Mouse (Mus musculus) cerebellum, adult 2 months (tissue): ENCODE measurements around the gene Hs1bp3. TPM values are rescaled to one million over a fixed set of nuclear protein-coding genes. Genes with fewer than 3 reads are reported as not detected.

Experiments
- DNase-seq, 2 experiments: peaks; one replicate each; pipeline ENCODE4 v3.0.0; 2021
- H3K27ac ChIP-seq: fragments of 200-500 bp; 2 replicates; pipeline ENCODE4 v1.5.1; 2012; ENCODE audit warnings: low read length, control low read depth, inconsistent platforms; ENCODE audit not compliant: insufficient read depth
- H3K27me3 ChIP-seq: fragments of 200-500 bp; 2 replicates; pipeline ENCODE4 v1.6.1; 2012; ENCODE audit warnings: inconsistent platforms, mild to moderate bottlenecking, low read length, moderate library complexity; ENCODE audit not compliant: control insufficient read depth, insufficient read depth
- H3K4me1 ChIP-seq: fragments of 200-500 bp; 2 replicates; pipeline ENCODE4 v1.6.1; 2011; ENCODE audit warnings: low read length; ENCODE audit not compliant: control insufficient read depth, insufficient read depth
- H3K4me3 ChIP-seq: fragments of 200-500 bp; replicated peaks from 2 replicates; pipeline ENCODE3; 2011; ENCODE audit warnings: mild to moderate bottlenecking, low read depth, low read length, control low read depth; ENCODE audit not compliant: insufficient read depth
- CTCF ChIP-seq: fragments of 200-500 bp; IDR thresholded peaks from 2 replicates; pipeline ENCODE4 v1.5.1; 2011; ENCODE audit warnings: low read depth, mild to moderate bottlenecking, control low read depth, low read length, moderate library complexity, borderline replicate concordance; ENCODE audit not compliant: insufficient read depth
- POLR2A ChIP-seq: fragments of 200-500 bp; IDR thresholded peaks from 2 replicates; pipeline ENCODE4 v1.6.1; 2011; ENCODE audit warnings: low read length, control low read depth, borderline replicate concordance; ENCODE audit not compliant: insufficient read depth
- WGBS: fragments of 180-500 bp; shearing (Covaris S2); methylation state at CpG from one replicate; pipeline ENCODE4 v1.1.7; 2018; 5-methylcytosine and 5-hydroxymethylcytosine counted together
- polyA plus RNA-seq: library from polyadenylated mRNA; depleted of rRNA; stranded (reverse); fragments of >200 nt; gene quantifications from 2 replicates; pipeline ENCODE4 v1.2.3, GENCODE M21; 2012

Gene Hs1bp3
- polyA plus RNA-seq, 1 experiment: 15.8 TPM

DNA sequence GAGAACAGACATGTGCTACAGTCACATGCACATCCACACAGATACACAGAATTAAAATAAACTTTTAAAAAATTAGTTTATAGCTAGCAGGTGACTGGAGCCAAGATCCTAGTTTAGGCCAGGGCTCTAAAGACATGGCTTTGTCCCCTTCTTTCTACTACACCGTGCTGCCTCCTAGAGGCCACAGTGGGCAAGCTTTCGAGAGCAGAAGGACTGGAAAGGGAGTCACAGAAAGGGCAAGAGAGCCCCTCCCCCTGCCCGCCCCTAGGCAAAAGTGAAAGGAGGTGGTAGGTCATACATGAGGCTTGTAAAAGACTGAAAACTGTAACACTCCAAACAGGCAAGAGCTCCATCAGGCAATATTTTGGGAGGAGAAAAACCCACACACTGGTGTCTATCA lies 25.3 kb upstream of the Hs1bp3 start:
- H3K4me1 ChIP-seq: no peaks in the 10 kb centered on the region

DNA sequence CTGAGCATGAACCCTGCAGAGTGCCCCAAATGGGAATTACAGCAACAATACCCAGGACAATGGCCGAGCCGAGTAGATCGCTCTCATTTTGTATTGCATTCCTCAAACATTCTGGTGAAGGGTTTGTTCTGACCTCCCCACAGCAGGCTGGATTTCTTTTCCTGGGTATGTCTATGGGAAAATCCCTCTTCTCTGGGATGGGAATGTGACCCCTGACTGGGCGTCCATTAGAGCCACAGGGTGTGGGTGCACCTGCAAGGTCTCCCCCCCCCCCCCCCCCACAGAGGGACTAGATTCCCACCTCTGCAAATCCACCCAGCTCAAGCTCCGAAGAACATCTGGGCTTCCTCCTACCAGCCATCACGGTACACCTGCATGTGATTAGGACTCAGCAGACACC lies 24.1 kb upstream of the Hs1bp3 start:
- no peaks in the 10 kb centered on the region for H3K4me1 ChIP-seq
- no peak overlapping the region for H3K27ac ChIP-seq
- no peaks in the 10 kb centered on the region for H3K27me3 ChIP-seq
- 88% methylated on average over 6 of the region's 6 CpGs for WGBS
- no peak for TF ChIP-seq CTCF
- TF ChIP-seq POLR2A: no peak
- no peak overlapping the region for H3K4me3 ChIP-seq
- no peak for DNase-seq

More for the DNA sequence above, 25.3 kb upstream of the Hs1bp3 start:
- WGBS: 80% methylated on average over 3 of the region's 3 CpGs
- Histone ChIP-seq H3K27me3 (no peaks in the 10 kb centered on the region), H3K27ac (no peak overlapping the region), H3K4me3 (no peak overlapping the region)
- DNase-seq: no peak
- no peak for TF ChIP-seq CTCF
- no peak for TF ChIP-seq POLR2A

- no peaks in the 10 kb centered on the region for H3K27me3 ChIP-seq
- no peak for TF ChIP-seq CTCF
- 93% methylated on average over 8 of the region's 8 CpGs for WGBS
- no peak overlapping the region for H3K4me3 ChIP-seq
- DNase-seq: no peak
- H3K4me1 ChIP-seq: no peaks in the 10 kb centered on the region
- H3K27ac ChIP-seq: no peak overlapping the region
Observed at GRCm38 (mm10) chr12:8289499-8289898, 23.7 kb upstream of the Hs1bp3 start.

- Histone ChIP-seq H3K4me1 (no peaks in the 10 kb centered on the region), H3K27ac (no peak overlapping the region), H3K27me3 (no peaks in the 10 kb centered on the region), H3K4me3 (no peak overlapping the region)
- peak; percentile 64 to 71 for DNase-seq
- WGBS: 20% methylated on average over 15 of the region's 15 CpGs
- no peak for TF ChIP-seq POLR2A
- no peak for TF ChIP-seq CTCF
Observed at GRCm38 (mm10) chr12:8291157-8291853, 21.9 kb upstream of the Hs1bp3 start.

- DNase-seq: no peak
- TF ChIP-seq CTCF (no peak), POLR2A (no peak)
- H3K27me3 ChIP-seq: peaks cover 1% of the 10 kb centered on the region; the same call in 1 of the 2 replicates
- no peak overlapping the region for H3K27ac ChIP-seq
- H3K4me1 ChIP-seq: no peaks in the 10 kb centered on the region
- no peak overlapping the region for H3K4me3 ChIP-seq
- 26% methylated on average over 6 of the region's 6 CpGs for WGBS
Observed at GRCm38 (mm10) chr12:8295307-8295913, 17.8 kb upstream of the Hs1bp3 start.

DNA sequence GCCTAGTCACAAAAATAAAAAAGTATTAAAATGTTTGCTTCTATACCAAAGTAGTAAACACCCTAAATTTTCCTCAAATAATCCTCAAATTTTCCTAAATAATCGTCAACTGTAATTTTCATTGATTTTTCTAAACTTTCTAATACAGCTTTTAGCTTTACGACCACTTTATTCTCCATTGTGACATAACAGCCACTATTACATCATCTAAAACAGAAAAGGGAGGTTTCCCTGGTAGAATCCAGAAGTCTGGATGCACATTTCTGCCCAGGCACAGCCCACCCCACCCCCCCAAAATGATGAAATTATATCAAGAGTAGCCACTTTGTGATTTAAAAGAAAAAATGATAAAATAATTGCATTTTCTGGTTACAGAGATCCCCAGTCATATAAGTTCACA lies 17.1 kb upstream of the Hs1bp3 start:
- 93% methylated on average over 2 of the region's 2 CpGs for WGBS
- peaks cover 1% of the 10 kb centered on the region; the same call in 1 of the 2 replicates for H3K27me3 ChIP-seq

DNA sequence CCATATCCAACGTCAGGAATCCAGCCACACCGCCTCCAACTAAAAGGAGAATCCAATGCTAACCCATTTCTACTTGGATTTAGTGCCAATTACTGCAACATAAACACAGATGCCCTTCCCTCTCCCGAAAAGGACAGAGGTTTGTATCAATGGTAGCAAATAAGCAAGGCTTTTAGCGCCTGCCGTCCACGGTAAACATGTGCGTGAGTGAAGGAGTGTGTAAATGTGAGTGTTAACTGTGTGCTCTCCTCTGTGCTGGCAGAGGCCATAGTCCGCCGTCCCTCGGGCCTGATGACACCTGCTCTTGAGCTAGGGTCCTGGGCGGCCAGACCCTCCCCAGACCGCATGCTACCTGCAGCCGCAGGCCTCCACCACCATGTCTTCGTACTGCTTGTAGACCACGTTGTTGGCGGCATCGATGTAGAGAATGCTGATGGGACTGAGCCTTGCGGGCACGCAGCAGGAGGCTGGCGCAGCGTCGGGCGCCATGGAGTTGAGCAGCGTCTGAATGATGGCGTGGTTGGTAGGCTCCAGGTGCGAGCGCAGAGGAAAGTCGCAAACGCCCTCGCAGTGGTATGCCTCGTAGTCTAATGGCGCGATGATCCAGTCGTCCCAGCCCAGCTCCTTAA lies 15.5 kb upstream of the Hs1bp3 start:
- no peak for DNase-seq
- WGBS: 11% methylated on average over 34 of the region's 34 CpGs

More for the DNA sequence above, 17.1 kb upstream of the Hs1bp3 start:
- Histone ChIP-seq H3K27ac (no peak overlapping the region), H3K4me3 (no peak overlapping the region), H3K4me1 (no peaks in the 10 kb centered on the region)
- TF ChIP-seq POLR2A: no peak
- no peak for TF ChIP-seq CTCF
- no peak for DNase-seq

GRCm38 (mm10) chr12:8298361-8299142 lies 14.7 kb upstream of the Hs1bp3 start:
- 3% methylated on average over 75 of the region's 85 CpGs for WGBS
- Histone ChIP-seq H3K4me1 (no peaks in the 10 kb centered on the region), H3K27ac (no peak overlapping the region), H3K27me3 (peaks cover 8% of the 10 kb centered on the region; the same call in 1 of the 2 replicates), H3K4me3 (no peak overlapping the region)
- no peak for DNase-seq
- TF ChIP-seq POLR2A (no peak), CTCF (no peak)

More for the DNA sequence above, 15.5 kb upstream of the Hs1bp3 start:
- Histone ChIP-seq H3K27ac (no peak overlapping the region), H3K4me3 (no peak overlapping the region), H3K4me1 (no peaks in the 10 kb centered on the region), H3K27me3 (peaks cover 8% of the 10 kb centered on the region; the same call in 1 of the 2 replicates)
- TF ChIP-seq POLR2A: no peak
- TF ChIP-seq CTCF: no peak
